Mouse (Mus musculus): ENCODE results near the gene Mrps6. TPM values are rescaled to one million over a fixed set of nuclear protein-coding genes. Genes with fewer than 3 reads are reported as not detected.
"Not testable (repeated sequence)": the region's sequence is repeated elsewhere in the genome, so short reads cannot be mapped to it uniquely, and the experiment has no call there.

Gene Mrps6
- total RNA-seq, 2 experiments from 2014 or later: 10.1 TPM; not detected in 1

DNA sequence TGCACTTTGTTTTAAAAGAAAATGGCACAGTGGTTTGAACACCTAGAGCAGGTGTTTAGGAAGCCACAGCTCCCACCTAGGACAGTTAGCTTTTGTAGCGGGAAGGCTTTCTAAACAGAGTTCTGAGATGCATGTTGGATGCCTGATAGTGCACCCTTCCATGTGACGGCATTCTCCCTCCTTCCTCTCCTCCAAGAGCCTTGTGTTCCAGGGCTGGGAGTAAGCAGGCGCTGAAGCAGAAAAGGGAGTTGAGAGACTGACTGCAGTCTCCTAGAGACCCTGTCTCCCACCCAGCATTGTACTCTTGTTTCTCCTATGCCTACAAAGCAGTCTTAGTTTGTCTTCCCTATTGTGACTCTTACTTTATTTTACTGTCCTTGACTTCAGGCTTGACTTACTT, 2.1 kb downstream of the Mrps6 start:
- no peak for ATAC-seq (replicated peaks; ENCODE audit: low FRiP score, poor library complexity, severe bottlenecking)

DNA sequence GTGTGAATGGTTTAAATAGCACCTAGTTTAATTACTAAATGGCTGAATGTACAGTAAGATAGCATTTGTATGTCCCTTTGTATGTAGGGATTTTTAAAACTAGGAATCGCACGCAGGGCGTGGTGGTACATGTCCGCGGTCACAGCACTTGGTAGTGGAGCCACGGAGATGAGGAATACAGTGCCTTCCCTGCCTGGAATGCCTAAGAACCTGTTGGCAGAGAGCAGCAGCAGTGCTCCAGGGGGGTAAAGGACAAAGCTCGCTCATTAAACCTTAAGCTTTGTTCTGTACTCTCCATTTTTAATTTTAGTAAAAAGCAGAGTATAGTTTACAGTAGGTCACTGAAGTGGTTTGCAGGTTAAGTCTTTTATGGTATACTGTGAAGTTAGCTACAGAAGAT, 3.5 kb downstream of the Mrps6 start:
- ATAC-seq (replicated peaks; ENCODE audit: low FRiP score, poor library complexity, severe bottlenecking): no peak

DNA sequence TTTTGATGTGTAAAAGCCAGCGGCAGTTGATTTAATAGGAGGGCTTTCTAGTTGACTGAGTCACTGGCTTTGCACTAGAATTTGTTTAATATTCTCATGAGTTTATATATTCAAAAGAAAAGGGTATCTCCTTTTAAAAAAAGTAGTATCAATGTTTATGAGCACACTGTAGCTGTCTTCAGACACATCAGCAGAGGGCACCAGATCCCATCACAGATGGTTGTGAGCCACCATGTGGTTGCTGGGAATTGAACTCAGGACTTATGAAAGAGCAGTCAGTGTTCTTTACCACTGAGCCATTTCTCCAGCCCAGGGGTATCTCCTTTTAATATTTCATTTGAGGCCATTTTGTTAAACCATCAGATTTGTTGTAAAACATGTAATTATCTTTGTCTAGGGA, 4.8 kb downstream of the Mrps6 start:
- no peak for ATAC-seq (replicated peaks; ENCODE audit: low FRiP score, poor library complexity, severe bottlenecking)

DNA sequence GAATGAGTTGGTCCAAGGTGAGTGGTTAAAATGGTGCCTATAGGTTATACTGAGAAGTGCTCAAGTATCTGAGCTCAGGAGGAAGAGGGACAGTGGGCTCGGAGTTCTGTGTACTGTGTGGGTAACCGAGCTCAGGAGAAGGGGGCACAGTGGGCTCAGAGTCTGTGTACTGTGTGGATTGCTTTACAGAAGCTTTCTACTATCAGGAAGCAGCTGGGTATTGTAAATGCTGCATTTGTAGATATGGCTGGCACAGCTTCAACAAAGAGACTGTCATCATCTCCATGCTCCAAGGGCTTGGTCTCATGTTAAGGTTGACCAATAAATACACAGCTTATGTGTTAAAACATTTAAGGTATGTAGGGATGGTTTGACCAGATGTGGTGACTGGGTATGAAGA, 6.7 kb downstream of the Mrps6 start:
- ATAC-seq (replicated peaks; ENCODE audit: low FRiP score, poor library complexity, severe bottlenecking): no peak

DNA sequence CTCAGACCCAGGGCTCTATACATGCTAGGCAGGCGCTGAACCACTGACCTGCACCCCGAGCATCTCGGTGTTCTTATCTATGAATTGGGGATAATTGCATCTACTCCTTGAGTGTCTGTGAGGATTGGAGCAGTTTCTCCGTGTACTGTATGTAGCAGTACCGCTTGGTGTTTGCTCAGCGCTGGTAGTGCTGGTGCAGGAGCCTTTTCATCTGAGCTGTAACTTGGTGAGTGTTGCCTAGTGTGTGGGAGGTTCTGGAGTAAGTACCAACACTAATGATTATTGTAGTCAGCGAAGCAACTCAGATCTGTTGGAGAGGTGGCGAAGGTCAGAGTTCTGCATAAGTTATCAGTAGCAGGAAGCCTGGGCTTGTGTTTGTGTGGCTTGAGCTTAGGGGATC, 12.3 kb downstream of the Mrps6 start:
- ATAC-seq (replicated peaks; ENCODE audit: low FRiP score, poor library complexity, severe bottlenecking): no peak

DNA sequence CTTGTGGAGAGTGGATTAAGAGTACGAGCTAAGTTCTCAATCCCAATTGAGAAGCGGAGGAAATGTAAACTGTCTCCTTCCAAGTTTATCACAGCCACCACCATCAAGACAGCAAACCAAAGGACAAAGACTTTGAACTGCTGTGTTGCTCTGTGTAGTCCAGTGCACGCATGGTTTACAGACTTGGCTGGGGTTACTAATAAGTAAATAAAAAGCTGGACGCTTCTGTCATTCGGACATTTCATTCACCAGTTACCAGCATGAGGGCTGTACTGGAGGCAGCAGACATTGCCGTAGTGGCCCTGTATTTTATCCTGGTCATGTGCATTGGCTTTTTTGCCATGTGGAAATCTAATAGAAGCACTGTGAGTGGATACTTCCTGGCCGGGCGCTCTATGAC, 18.7 kb downstream of the Mrps6 start:
- no peak for ATAC-seq (replicated peaks; ENCODE audit: low FRiP score, poor library complexity, severe bottlenecking)

DNA sequence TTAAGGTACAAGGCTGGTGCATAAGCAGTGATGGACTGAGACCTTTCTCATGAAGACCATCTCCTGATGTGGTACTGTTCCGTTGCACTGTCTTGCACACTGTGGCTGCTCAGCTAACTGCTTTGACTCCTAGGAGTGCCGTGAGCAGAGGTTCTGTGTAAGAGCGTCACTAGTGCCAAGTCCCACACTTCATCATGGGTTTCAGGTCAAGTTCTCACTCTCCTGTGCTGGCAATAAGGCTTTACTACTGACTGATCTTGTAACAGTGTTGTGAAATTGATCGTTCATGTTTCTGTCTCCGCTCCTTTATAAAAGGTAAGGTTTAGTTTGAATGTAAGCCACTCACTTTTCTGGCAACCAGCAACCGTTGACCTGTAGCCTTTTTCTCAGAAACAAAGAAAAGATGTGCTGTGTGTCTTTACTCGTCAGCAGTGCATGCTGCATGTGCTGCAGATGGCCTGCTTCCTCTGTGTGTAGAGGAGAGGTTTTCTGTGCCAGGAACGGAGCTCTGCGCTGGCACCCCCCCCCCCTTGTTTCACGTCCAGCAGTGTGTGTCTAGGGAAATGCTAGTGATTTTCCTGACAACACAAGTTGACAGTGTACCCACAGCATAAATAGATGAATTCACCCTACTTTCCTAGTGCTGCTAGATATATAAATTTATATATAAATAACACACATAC, 25.8 kb downstream of the Mrps6 start:
- no peak for ATAC-seq (replicated peaks; ENCODE audit: low FRiP score, poor library complexity, severe bottlenecking)

DNA sequence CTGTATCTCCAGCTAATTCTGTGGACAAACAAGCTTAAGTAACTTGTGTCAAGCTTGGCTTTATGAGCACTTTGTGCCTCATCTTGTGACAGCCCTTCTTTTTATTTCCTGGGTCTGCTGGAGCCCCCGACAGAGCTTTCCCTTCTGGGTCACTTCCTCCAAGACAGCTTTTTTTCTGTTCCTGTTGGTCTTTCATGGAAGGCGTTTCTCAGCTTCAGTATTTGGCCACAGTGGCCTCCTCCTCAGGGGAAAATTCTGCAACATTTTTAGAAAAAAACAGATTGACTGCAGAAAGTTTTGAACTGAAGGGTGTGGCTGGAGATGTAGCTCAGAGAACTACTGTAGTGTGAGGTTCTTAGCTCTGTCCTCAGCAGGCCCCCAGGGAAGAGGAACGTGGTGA, 31.2 kb downstream of the Mrps6 start:
- ATAC-seq (replicated peaks; ENCODE audit: low FRiP score, poor library complexity, severe bottlenecking): no peak

DNA sequence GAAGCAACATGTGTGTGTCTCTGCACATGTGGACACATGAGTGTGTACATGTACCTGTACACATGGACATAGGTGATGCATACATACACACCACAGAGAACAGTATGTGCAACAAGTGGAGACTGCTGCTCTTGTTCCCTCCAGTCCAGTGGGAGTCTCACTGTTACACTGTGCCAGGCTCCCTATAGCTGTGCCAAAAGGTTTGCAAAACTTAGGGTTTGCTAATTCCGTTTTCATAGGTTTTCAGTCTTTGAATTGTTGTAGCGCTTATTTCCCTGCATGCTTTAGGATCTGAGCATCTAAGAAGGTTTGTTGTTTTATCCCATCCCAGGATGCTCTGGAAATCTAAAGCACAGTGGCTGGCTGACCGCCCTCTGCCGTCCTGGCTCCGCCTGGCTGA, 33.8 kb downstream of the Mrps6 start:
- no peak for ATAC-seq (replicated peaks; ENCODE audit: low FRiP score, poor library complexity, severe bottlenecking)

DNA sequence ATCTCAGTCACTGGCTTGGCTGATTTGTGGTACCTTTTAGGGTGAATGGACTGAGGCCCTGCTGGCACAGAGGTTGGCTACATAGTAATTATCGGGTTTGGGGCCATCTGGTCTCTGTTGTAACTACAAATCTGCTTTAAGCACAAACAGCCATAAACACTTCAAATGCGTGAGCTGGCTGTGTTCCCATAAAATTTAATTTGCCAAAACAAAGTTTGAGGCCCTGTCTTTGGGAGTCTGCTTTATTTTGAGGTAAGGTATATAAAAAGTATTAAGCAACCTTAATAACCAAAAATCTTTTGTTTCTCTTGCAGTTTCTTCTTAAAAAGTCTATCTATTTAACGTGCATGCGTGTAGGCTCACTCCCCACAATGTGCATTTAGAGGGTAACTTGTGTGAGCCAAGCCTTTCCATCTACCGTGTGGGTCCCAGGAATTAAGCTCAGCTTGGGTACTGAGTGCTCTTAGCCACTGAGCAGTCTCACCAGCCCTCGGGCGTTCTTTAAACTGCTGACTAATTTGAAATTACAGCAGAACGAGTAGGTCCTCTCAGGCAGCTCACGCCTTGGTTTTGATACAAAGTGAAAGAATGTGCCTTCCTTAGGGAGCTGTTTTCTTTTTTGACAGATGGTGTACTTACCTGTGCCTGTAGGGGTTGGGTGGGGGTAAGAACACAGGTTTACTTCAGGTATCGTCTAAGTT, 40.4 kb downstream of the Mrps6 start:
- ATAC-seq (replicated peaks; ENCODE audit: low FRiP score, poor library complexity, severe bottlenecking): no peak

DNA sequence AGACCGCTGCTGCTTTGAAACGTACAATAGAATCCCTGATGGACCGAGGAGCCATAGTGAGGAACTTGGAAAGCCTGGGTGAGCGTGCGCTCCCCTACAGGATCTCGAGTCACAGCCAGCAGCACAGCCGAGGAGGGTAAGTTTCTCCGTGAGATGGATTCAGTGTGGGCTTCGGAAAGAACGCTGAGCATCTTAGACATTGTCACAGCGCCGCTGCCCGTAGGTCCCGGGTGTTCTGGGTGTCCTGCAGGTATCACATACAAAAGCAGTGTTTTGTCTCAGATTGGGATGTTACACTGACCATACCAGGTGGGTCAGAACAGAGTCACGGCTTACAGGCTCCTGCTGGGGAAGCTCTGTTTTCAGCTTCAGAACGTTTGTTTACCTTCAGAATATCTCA, 41.5 kb downstream of the Mrps6 start:
- ATAC-seq (replicated peaks; ENCODE audit: low FRiP score, poor library complexity, severe bottlenecking): no peak

DNA sequence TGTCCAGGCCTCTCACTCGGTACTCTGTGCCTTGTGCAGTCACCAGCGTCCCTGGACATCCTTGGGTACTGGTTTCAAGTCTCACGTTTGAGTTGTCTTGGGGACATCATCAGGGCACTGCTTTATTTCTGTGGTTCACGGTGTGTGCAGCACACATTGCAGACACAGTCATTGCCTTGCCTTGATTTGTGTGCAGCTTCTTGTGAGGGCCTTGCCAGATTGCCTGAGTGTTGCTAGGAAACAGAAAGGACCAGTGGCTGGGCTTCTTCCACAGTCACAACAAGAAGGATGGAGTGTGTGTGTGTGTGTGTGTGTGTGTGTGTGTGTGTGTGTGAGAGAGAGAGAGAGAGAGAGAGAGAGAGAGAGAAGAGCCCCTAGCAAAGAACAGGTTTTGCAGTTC, 42.0 kb downstream of the Mrps6 start:
- no peak for ATAC-seq (replicated peaks; ENCODE audit: low FRiP score, poor library complexity, severe bottlenecking)

DNA sequence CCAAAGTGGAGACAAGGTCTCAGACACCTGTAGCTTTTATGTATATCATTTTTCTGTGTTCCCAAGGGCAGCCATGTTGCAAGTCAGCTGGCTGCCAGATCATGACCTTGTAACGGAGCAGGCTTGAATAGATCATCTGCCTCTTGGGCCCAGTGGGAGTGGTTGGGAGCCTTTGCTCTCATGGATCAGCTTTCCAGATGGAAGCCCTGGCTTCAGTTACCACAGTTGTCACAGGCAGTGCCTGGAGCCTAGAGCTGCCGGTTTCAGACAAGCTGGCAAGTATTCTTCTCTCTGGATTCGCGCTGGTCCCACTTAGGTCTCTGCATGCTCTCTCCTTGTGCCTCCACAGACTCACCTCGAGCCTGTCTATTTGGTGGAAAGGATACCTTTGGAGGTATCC, 44.0 kb downstream of the Mrps6 start:
- ATAC-seq (replicated peaks; ENCODE audit: low FRiP score, poor library complexity, severe bottlenecking): no peak

DNA sequence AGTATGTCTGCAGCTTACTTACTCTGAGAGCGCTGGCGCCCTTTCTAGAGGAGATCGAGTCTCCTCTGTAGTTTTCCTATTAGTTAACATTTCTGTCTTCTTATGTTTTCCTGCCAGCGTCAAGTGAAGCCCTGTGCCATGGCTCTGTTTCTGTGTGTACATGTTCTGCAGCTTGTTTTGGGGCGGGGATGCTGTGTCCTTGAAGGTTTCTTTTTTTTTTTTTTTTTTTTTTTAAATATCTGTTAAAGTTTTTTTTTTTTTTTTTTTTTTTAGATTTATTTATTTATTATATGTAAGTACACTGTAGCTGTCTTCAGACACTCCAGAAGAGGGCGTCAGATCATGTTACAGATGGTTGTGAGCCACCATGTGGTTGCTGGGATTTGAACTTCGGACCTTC, 44.9 kb downstream of the Mrps6 start:
- not testable (repeated sequence) for ATAC-seq (replicated peaks; ENCODE audit: low FRiP score, poor library complexity, severe bottlenecking)

DNA sequence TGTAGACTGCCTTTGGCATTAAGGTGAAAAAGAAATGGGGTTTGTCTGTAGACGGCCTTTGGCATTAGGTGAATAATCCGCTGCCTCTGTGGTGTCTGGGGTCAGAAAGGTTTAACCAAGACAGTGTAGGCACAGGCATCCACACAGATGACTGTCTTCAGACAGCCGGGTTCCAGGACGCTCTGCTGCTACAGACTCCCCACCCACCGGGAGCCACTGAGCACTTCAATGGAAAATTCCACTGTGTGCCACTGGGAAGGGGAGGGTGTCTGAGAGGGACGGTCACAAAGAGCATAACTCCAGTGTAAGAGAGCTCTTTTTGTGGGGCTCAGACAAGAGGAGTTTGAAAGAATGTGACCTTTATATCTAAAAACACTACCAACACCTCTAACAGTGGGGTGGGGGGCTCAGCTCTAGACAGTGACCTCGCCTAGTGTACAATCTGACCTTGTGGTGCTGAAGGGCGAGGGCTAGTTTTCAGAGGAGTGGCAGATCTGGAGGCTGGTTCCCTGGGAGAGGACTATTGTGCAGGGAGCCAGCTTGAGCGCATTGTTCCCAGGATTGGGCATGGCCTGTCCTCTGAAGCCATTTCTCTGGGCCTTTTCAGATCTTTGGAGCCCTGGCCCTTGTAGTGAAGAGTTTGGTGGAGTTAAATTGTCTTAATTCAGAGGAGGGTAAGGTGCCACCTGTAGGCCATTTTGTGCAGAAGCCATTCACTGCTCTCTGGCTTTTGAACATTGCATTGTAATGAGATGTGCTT, 45.7 kb downstream of the Mrps6 start:
- no peak for ATAC-seq (replicated peaks; ENCODE audit: low FRiP score, poor library complexity, severe bottlenecking)

DNA sequence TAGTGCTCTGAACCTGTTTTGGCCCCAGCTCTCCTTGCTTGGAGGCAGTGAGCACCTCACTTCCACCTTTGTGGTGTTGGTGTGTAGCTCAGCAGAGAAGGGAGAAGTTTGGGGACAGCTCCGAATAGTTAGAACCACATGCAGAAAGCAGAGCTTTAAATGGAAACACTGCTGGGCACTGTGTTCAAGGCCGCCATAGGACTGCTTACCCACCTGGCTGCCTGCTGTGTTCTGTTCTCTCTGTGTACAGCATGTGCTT, 46.2 kb downstream of the Mrps6 start:
- ATAC-seq (replicated peaks; ENCODE audit: low FRiP score, poor library complexity, severe bottlenecking): no peak

DNA sequence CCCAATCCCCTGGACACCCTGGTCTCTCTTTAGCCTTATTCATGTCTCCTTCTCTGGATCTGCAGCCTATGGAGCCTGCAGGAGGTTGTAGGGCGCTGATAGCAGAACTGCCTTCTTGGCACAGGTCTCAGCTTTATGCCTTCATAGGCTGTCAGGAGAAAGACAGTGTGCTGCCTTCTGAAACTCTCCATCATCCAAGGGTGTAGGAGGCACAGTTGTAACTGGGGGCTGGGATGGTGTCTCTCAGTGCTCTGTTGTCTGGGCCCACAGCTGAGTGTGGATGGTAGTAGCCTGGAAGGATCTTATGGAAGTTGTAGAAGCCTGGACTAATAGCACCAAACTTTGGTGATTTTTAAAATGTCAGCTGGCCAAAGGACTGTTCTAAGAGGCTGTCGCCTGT, 46.9 kb downstream of the Mrps6 start:
- no peak for ATAC-seq (replicated peaks; ENCODE audit: low FRiP score, poor library complexity, severe bottlenecking)

DNA sequence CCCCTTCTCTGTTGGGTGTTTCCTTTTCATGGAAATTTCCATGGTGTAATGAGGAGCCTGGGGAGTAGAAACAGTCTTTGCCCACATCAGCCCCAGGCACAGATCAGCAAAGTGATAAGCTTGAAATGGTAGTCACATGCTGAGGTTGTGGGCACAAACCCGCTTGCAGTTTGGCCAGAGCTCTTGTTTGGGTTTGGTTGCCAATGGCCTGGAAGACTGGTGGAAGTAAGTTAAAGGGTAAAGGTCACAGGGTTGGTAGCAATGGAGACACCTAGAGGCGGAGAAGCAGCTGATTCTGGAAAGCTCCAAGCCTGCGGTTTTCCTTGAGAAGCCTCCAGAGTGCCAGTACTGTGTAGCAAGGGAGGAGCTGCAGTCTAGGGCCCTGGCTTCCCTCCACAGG, 47.6 kb downstream of the Mrps6 start:
- no peak for ATAC-seq (replicated peaks; ENCODE audit: low FRiP score, poor library complexity, severe bottlenecking)

DNA sequence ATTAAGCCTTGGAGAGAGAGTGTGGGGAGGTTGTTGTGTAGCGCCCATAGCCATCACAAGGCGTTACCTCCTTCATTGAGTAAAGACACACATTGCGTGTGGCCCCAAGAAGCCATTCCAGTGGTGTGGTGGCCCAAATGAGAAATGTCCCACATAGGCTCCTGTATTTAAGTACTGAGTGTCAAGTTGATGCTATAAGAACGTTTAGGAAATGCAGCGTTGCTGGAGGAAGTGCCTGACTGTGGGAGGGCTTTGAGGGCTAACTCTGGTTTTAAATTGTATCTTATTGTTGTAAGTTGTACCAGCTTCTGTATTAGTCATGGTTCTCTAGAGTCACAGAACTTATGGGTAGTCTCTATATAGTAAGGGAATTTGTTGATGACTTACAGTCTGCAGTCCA, 49.3 kb downstream of the Mrps6 start:
- ATAC-seq (replicated peaks; ENCODE audit: low FRiP score, poor library complexity, severe bottlenecking): no peak

DNA sequence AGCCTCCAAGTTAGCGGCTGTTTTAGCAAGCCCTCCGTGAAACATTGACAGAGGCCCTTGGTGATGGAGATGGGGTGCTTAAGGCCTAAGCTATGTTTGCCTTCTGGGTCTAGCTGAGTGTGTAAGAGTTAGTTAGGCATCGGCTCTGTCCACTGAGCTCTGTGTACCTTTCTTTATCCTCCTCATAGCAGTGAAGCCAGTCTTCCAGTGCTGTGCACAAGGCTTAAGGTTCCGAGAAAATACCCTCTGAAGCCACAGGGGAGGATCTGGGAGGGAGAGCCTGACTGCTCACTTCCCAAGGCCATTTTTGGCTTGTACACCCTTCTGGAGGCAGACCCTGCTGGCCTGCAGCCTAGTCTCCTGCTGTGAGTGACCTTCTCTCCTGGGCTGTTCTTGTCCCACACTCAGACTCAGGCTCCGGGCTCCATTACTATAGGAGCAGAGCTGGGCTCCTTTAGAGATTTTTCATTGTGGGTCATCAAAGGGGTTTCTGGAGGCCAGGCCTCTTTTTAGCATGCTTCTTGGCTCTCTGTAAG, 56.7 kb downstream of the Mrps6 start:
- no peak for ATAC-seq (replicated peaks; ENCODE audit: low FRiP score, poor library complexity, severe bottlenecking)

Data from erythroid progenitor cell, adult 5-6 weeks (primary cell).